ENCODE assay signal across 24 mouse cellular contexts in genomic region chr5:23859896-23860295, GRCm38 (mm10). TPM values are rescaled to one million over a fixed set of nuclear protein-coding genes. Genes with fewer than 3 reads are reported as not detected.
A peak's percentile ranks its signal among the peaks of the same experiment; 100 is the strongest.
DNase-seq lines count a peak whose midpoint lies in the region; ATAC-seq and TF ChIP-seq lines count a peak whose summit lies in the region.
"Had no signal": no experiment of that assay in that cellular context is flagged by ENCODE, and none has a peak within 500 bp of the region (broad histone marks: within the 10 kb centered on the region; RNA-seq: fewer than 3 reads in every experiment).

No protein-coding gene starts in this region.

- no peaks in the 10 kb centered on the region for H3K9me3 ChIP-seq in heart, embryonic 12.5 days (replicated peaks)
- H3K9me3 ChIP-seq: embryonic facial prominence, embryonic 13.5 days; embryonic facial prominence, embryonic 15.5 days; forebrain, embryonic 10.5 days; forebrain, embryonic 12.5 days had no signal

- H3K4me1 ChIP-seq in heart, embryonic 12.5 days (replicated peaks) = peaks cover 16% of the 10 kb centered on the region; the same call in 1 of the 2 replicates
- H3K4me1 ChIP-seq in testis, adult 2 months (ENCODE audit: control insufficient read depth, insufficient read depth, low read length) = no peaks in the 10 kb centered on the region; the same call in none of the 2 replicates
- H3K4me1 ChIP-seq: embryonic facial prominence, embryonic 13.5 days; embryonic facial prominence, embryonic 15.5 days; forebrain, embryonic 10.5 days; forebrain, embryonic 12.5 days had no signal

- H3K27ac ChIP-seq in heart, embryonic 12.5 days (ENCODE audit: poor library complexity, severe bottlenecking) = no peak overlapping the region
- no peak overlapping the region for H3K27ac ChIP-seq in testis, adult 2 months (ENCODE audit: control insufficient read depth, insufficient read depth, low read depth, low read length)
- H3K27ac ChIP-seq: embryonic facial prominence, embryonic 13.5 days; embryonic facial prominence, embryonic 15.5 days; forebrain, embryonic 10.5 days; forebrain, embryonic 12.5 days had no signal

- H3K9ac ChIP-seq in heart, embryonic 12.5 days = no peak overlapping the region
- H3K9ac ChIP-seq: embryonic facial prominence, embryonic 13.5 days; embryonic facial prominence, embryonic 15.5 days; forebrain, embryonic 12.5 days had no signal

- 79% methylated on average over 5 of the region's 5 CpGs for WGBS in heart, embryonic 12.5 days

- TF ChIP-seq POLR2A in testis, adult 2 months (IDR thresholded peaks at IDR 0.05; ENCODE audit: control insufficient read depth, low read depth, low read length) = no peak

- no peak overlapping the region for H3K4me3 ChIP-seq in heart, embryonic 12.5 days
- H3K4me3 ChIP-seq in testis, adult 2 months (ENCODE audit: control insufficient read depth, low read depth, low read length) = 0 out of 2 replicates have a peak overlapping the region, but pooled peaks have one; percentile 14
- H3K4me3 ChIP-seq: embryonic facial prominence, embryonic 13.5 days; embryonic facial prominence, embryonic 15.5 days; erythroblast, embryonic 14.5 days; forebrain, embryonic 10.5 days; forebrain, embryonic 12.5 days had no signal

- ATAC-seq in heart, embryonic 12.5 days (ENCODE audit: insufficient number of reproducible peaks, low FRiP score) = no peak
- ATAC-seq: activated CD4-positive, CD25-positive, alpha-beta regulatory T cell, adult 4 months; forebrain, embryonic 14.5 days; forebrain, embryonic 16.5 days; Patski had no signal

- no peak for TF ChIP-seq CTCF in testis, adult 2 months (IDR thresholded peaks at IDR 0.05; ENCODE audit: control insufficient read depth, insufficient read depth, insufficient replicate concordance, low read depth, low read length)

- H3K36me3 ChIP-seq in heart, embryonic 12.5 days = peaks cover 42% of the 10 kb centered on the region
- H3K36me3 ChIP-seq in testis, adult 2 months (ENCODE audit: control insufficient read depth, insufficient read depth, low read length) = no peaks in the 10 kb centered on the region

- no peak overlapping the region for H3K4me2 ChIP-seq in heart, embryonic 12.5 days
- H3K4me2 ChIP-seq: embryonic facial prominence, embryonic 13.5 days; embryonic facial prominence, embryonic 15.5 days; forebrain, embryonic 12.5 days had no signal

- no peaks in the 10 kb centered on the region for H3K27me3 ChIP-seq in heart, embryonic 12.5 days (replicated peaks)
- H3K27me3 ChIP-seq in testis, adult 2 months (ENCODE audit: control insufficient read depth, insufficient read depth, low read length) = no peaks in the 10 kb centered on the region
- H3K27me3 ChIP-seq: embryonic facial prominence, embryonic 13.5 days; embryonic facial prominence, embryonic 15.5 days; forebrain, embryonic 12.5 days; Patski had no signal

- peak; percentile 76 for DNase-seq in heart, adult 11 months
- DNase-seq in testis, postnatal 14 days (ENCODE audit: low spot score) = no peak
- DNase-seq in cerebellum, postnatal 25 days = no peak
- DNase-seq: adrenal gland, adult 8-10 months; adrenal gland, postnatal 14 days; adrenal gland, postnatal 36 days; B cell, adult 2 months; cerebellum, adult 11-12 months; cerebellum, adult 2 months; cerebellum, adult 9-10 months; cerebellum, postnatal 10 days; cerebellum, postnatal 36 days; embryo, embryonic 11 days had no signal

RNA-seq across cellular contexts. Expression of gene Tomm7, which starts 15.9 kb away (rescaled TPM):
- 96.3 and 96.9 TPM in 2 replicates for polyA plus RNA-seq in heart, embryonic 12.5 days (2016; fragmentation: Nextera tagmentation; extraction: Ambion mirVana)
- polyA plus RNA-seq in testis, adult 2 months (2012; rRNA removed) = 107 and 115 TPM in 2 replicates
